Mouse (Mus musculus): ENCODE measurements at regions not wholly inside any gene's neighbourhood (a gene's known extent, or its start where the extent isn't known, plus 50 kb on each side); places are given as distances from the start of the nearest gene placed in this dataset.
"Not testable (repeated sequence)": the region's sequence is repeated elsewhere in the genome, so short reads cannot be mapped to it uniquely, and the experiment has no call there.

DNA sequence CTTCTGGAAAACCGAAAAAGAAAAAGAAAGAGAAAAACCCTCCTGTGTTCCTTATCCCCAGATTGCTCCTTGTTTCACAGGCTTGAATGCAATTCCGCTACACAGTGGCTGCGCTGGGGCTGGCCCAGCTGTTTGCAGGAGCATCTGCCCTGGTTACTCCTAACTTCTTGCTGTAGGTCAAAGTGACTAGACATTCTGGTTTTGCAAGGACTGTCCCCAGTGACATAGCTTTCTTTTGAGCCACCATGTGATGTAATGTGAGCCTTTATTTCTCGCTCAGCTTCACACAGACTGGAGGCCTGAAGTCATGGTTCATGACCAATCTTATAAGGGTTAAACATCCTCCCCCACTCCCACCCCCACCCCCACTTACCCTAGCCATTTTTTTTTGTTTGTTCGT lies 222.8 kb downstream of the Pten start:
- TF ChIP-seq CTCF (IDR thresholded peaks at IDR 0.05; ENCODE audit: insufficient read depth, low read length), result no peak
- no peak for TF ChIP-seq POLR2A (IDR thresholded peaks at IDR 0.05; ENCODE audit: borderline replicate concordance, extremely low read depth, low read depth, low read length)
- WGBS, result 83% methylated on average over 5 of the region's 5 CpGs
- Histone ChIP-seq H3K4me1 (ENCODE audit: control insufficient read depth, insufficient read depth, low read length) (no peaks in the 10 kb centered on the region), H3K4me3 (replicated peaks; ENCODE audit: extremely low read depth, low read depth, low read length) (no peak overlapping the region)
- no peak for DNase-seq

DNA sequence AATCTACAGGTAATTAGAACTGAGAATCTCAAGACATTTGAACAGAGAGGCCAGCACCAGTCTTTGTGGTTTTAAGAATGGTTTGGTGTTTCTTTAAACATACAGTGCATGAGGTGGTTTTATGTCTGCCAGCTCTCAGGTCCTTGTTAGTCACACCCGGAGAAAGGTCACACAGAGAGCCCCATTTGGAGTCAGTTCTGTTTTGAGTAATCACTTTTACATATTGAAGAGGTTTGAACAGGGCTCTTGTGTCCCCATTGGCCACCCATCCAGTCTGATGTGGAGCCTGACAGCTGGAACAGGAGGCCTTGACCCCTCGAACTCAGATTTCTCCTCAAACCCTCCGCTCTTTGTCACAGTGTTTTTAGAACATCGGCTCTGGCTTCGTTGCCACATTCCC lies 231.4 kb downstream of the Pten start:
- DNase-seq, result no peak
- no peak for TF ChIP-seq CTCF (IDR thresholded peaks at IDR 0.05; ENCODE audit: insufficient read depth, low read length)
- no peaks in the 10 kb centered on the region for H3K4me1 ChIP-seq (ENCODE audit: control insufficient read depth, insufficient read depth, low read length)
- H3K4me3 ChIP-seq (replicated peaks; ENCODE audit: extremely low read depth, low read depth, low read length), result no peak overlapping the region
- 60% methylated on average over 5 of the region's 5 CpGs for WGBS

DNA sequence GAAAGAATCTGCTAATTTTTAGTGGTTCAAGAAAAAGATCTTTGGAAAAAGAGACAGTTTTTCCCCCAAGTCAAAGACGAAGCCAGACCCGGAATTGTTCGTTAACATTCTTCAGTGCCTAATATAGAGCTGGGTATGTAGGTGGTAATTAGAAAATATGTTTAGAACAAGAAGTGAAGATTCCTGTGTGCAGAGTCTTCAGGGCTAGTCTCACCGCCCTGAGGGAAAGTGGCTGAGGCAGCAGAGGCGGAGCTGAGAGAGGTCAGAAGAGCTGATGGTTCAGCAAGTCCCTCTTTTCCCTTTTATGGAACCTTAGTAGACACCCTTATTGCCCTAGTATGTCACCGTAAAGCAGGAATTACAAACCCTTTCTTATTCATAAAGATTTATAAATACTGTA lies 232.0 kb downstream of the Pten start:
- no peak for DNase-seq
- H3K4me3 ChIP-seq (replicated peaks; ENCODE audit: extremely low read depth, low read depth, low read length), result no peak overlapping the region
- no peak for TF ChIP-seq CTCF (IDR thresholded peaks at IDR 0.05; ENCODE audit: insufficient read depth, low read length)
- TF ChIP-seq POLR2A (IDR thresholded peaks at IDR 0.05; ENCODE audit: borderline replicate concordance, extremely low read depth, low read depth, low read length), result no peak
- 85% methylated on average over 6 of the region's 6 CpGs for WGBS
- H3K4me1 ChIP-seq (ENCODE audit: control insufficient read depth, insufficient read depth, low read length), result no peaks in the 10 kb centered on the region

DNA sequence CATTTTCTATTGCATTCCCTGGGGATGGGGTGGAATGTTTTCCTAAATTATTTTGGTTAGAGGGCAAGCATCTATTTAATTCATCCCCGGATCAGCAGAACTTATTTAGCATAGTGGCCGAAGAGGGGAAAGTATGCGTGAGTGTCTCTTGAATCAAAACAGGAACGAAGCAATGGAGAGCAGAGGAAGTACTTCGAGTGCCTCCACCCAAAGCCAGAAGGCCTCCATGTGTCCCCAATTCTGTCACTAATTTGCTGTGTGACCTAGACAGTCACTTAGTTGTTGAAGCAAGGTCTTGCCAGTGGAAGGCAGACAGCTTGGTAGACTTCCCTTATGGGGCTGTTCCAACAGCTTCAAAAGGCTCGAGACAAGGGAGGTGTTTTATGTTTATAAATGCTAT lies 233.3 kb downstream of the Pten start:
- H3K4me1 ChIP-seq (ENCODE audit: control insufficient read depth, insufficient read depth, low read length), result no peaks in the 10 kb centered on the region
- TF ChIP-seq POLR2A (IDR thresholded peaks at IDR 0.05; ENCODE audit: borderline replicate concordance, extremely low read depth, low read depth, low read length) (no peak), CTCF (IDR thresholded peaks at IDR 0.05; ENCODE audit: insufficient read depth, low read length) (no peak)
- H3K4me3 ChIP-seq (replicated peaks; ENCODE audit: extremely low read depth, low read depth, low read length), result no peak overlapping the region
- 61% methylated on average over 6 of the region's 6 CpGs for WGBS
- no peak for DNase-seq

DNA sequence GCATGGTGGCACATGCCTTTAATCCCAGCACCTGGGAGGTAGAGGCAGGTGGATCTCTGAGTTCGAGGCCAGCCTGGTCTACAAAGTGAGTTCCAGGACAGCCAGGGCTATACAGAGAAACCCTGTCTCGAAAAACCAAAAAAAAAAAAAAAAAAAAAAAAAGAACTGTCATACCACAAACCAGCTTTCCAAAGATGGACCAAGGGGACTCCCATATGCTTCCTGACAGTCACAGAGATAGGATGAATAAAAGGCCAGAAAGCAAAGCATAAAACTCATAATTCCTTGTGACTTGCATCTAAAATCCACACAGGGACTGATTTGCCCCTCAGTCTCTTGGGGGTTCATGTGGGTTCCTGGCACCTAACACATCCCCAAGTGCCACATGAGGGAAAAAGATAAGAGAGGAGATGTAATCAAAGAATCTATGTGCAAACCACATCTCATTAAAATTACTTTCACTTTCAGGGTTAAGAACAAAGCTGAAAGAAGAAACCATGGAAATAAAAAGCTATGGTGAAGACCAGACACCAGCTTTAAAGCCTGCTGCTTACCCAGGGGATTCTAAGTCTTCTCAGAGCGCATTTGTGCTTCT lies 241.4 kb downstream of the Pten start:
- 79% methylated on average over 2 of the region's 3 CpGs for WGBS
- Histone ChIP-seq H3K4me1 (ENCODE audit: control insufficient read depth, insufficient read depth, low read length) (no peaks in the 10 kb centered on the region), H3K4me3 (replicated peaks; ENCODE audit: extremely low read depth, low read depth, low read length) (no peak overlapping the region)
- no peak for TF ChIP-seq POLR2A (IDR thresholded peaks at IDR 0.05; ENCODE audit: borderline replicate concordance, extremely low read depth, low read depth, low read length)
- DNase-seq, result no peak

DNA sequence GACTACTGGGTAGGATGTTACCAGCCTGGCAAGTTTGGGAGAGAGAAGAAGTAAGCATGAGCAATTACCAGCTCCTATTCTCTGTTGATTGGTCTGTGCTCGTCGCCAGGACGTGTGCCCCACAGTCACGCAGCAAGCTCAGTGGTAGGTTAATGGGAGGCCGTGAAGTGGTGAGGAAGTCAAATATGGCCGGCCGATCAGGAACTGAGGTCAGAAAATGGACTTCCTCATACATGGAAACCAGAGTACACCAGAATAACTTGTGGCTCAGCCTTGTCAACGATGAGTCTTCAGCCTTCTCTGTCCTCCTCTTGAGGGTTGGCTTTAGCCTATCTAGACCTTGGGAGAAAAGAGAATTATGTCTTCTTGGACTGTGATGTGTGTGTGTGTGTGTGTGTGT lies 250.3 kb downstream of the Pten start:
- WGBS, result 86% methylated on average over 8 of the region's 8 CpGs
- TF ChIP-seq CTCF (IDR thresholded peaks at IDR 0.05; ENCODE audit: insufficient read depth, low read length) (no peak), POLR2A (IDR thresholded peaks at IDR 0.05; ENCODE audit: borderline replicate concordance, extremely low read depth, low read depth, low read length) (no peak)

DNA sequence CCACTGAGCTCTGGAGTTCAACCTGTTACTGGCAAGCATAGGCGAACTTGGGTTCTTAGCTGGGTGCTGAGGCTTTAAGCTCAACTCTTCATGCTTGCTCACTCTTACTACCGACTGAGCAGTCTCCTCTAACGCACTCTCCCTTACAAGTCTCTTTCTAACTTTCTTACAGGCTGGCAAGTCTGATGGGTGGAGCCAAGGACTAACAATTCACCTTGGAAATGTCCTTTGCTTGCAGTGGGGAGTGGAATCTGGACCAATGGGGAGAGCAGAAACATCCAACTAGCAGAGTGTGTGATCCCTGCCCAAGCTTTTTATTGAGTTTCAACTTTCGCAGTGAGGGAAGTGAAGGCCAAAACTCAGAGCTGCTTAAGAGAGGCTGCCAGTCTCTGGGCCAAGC lies 250.8 kb downstream of the Pten start:
- no peak for DNase-seq
- Histone ChIP-seq H3K4me3 (replicated peaks; ENCODE audit: extremely low read depth, low read depth, low read length) (no peak overlapping the region), H3K4me1 (ENCODE audit: control insufficient read depth, insufficient read depth, low read length) (no peaks in the 10 kb centered on the region)
- 82% methylated on average over 4 of the region's 4 CpGs for WGBS
- TF ChIP-seq POLR2A (IDR thresholded peaks at IDR 0.05; ENCODE audit: borderline replicate concordance, extremely low read depth, low read depth, low read length) (no peak), CTCF (IDR thresholded peaks at IDR 0.05; ENCODE audit: insufficient read depth, low read length) (no peak)

More for the DNA sequence above, 250.3 kb downstream of the Pten start:
- no peak for DNase-seq
- H3K4me3 ChIP-seq (replicated peaks; ENCODE audit: extremely low read depth, low read depth, low read length), result no peak overlapping the region
- H3K4me1 ChIP-seq (ENCODE audit: control insufficient read depth, insufficient read depth, low read length), result no peaks in the 10 kb centered on the region

DNA sequence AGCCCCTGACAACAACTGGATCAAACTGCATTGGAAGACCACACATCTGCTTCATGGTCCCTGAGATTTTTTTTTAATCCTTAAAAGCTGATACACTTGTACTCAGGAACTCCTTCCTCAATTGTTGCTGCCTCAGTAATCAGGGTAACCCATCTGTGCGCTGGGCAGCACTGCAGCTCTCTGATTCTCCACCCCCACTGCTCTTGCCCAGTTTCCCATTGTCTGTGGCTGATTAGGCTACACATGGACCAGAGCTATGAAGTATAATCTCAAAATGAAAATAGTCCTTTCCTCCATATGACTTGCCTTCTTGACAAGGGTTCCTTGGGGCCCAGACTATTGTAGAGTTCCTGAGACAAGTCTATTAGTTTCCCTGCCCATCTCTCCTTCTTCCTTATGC lies 251.5 kb downstream of the Pten start:
- no peak for TF ChIP-seq CTCF (IDR thresholded peaks at IDR 0.05; ENCODE audit: insufficient read depth, low read length)
- TF ChIP-seq POLR2A (IDR thresholded peaks at IDR 0.05; ENCODE audit: borderline replicate concordance, extremely low read depth, low read depth, low read length), result no peak
- H3K4me3 ChIP-seq (replicated peaks; ENCODE audit: extremely low read depth, low read depth, low read length), result no peak overlapping the region
- WGBS, result 83% methylated on average over 1 of the region's 1 CpGs
- no peak for DNase-seq
- H3K4me1 ChIP-seq (ENCODE audit: control insufficient read depth, insufficient read depth, low read length), result no peaks in the 10 kb centered on the region

DNA sequence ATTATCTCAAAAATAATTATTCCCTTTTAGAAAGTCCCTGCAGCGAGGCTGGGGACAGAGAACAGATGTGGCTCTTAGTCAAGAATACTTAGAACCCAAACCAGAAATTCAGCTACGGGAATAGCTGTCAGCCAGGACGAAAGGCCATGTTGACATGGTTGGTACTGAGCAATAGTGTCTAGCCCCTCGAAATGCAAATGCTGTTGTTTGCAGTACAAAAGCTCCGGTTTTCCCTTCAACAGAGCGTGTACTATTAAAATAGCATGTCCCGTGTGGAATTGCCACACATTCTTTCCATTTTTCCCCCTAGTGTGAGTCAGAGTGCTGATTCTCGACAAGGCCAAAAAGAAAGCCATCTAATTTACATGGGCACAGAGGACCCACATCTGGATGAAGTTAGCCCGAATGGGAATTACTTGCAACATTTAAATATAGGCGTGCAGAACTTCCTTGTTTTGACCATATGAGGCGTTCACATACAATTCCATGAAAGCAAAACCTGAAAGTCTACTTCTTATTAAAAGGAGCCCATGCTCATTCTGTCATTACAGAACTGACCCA lies 253.7 kb downstream of the Pten start:
- no peak for DNase-seq
- TF ChIP-seq POLR2A (IDR thresholded peaks at IDR 0.05; ENCODE audit: borderline replicate concordance, extremely low read depth, low read depth, low read length) (no peak), CTCF (IDR thresholded peaks at IDR 0.05; ENCODE audit: insufficient read depth, low read length) (no peak)
- no peaks in the 10 kb centered on the region for H3K4me1 ChIP-seq (ENCODE audit: control insufficient read depth, insufficient read depth, low read length)
- H3K4me3 ChIP-seq (replicated peaks; ENCODE audit: extremely low read depth, low read depth, low read length), result no peak overlapping the region
- WGBS, result 78% methylated on average over 11 of the region's 11 CpGs

DNA sequence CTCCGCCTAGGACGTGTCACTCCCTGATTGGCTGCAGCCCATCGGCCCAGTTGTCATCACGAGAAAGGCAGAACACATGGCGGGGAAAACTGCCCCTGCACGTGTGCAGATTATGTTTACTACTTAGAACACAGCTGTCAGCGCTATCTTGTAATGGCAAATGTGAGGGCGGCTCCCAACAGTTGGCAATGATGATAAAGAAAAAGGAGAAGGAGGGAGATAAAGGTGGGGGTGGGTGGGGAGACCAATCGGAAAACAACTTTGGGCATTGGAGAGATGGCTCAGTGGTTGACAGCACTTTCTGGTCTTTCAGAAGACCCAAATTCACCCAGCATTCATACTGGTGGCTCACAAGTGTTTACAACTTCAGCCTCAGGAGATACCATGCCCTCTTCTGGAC lies 257.6 kb downstream of the Pten start:
- not testable (repeated sequence) for DNase-seq; H3K4me3 ChIP-seq (replicated peaks; ENCODE audit: extremely low read depth, low read depth, low read length); H3K4me1 ChIP-seq (ENCODE audit: control insufficient read depth, insufficient read depth, low read length)
- WGBS, result 83% methylated on average over 9 of the region's 9 CpGs
